Mouse (Mus musculus): ENCODE measurements at regions not wholly inside any gene's neighbourhood (a gene's known extent, or its start where the extent isn't known, plus 50 kb on each side); places are given as distances from the start of the nearest gene placed in this dataset.

GRCm38 (mm10) chr4:87369626-87370234 is 139.5 kb upstream of the Slc24a2 start:
- no peak overlapping the region for H3K4me3 ChIP-seq (ENCODE audit: insufficient read depth, low read length)
- H3K27ac ChIP-seq (ENCODE audit: insufficient read depth, low read length) = no peak overlapping the region
- TF ChIP-seq POLR2A (IDR thresholded peaks at IDR 0.05; ENCODE audit: low read depth, low read length) = no peak
- TF ChIP-seq CTCF (IDR thresholded peaks at IDR 0.05; ENCODE audit: borderline replicate concordance, insufficient read depth, low read length) = no peak
- no peaks in the 10 kb centered on the region for H3K4me1 ChIP-seq (ENCODE audit: control insufficient read depth, insufficient read depth, low read length)

GRCm38 (mm10) chr4:87368413-87369160 is 138.3 kb upstream of the Slc24a2 start:
- Histone ChIP-seq H3K4me3 (ENCODE audit: insufficient read depth, low read length) (peak overlapping the region; percentile 41), H3K4me1 (ENCODE audit: control insufficient read depth, insufficient read depth, low read length) (no peaks in the 10 kb centered on the region), H3K27ac (ENCODE audit: insufficient read depth, low read length) (peak overlapping the region; percentile 62)
- TF ChIP-seq CTCF (IDR thresholded peaks at IDR 0.05; ENCODE audit: borderline replicate concordance, insufficient read depth, low read length) (peak; percentile 34; the same call in 1 of the 2 replicates), POLR2A (IDR thresholded peaks at IDR 0.05; ENCODE audit: low read depth, low read length) (no peak; the same call in 1 of the 2 replicates)

GRCm38 (mm10) chr4:87367732-87368412 is 137.6 kb upstream of the Slc24a2 start:
- H3K4me1 ChIP-seq (ENCODE audit: control insufficient read depth, insufficient read depth, low read length) = no peaks in the 10 kb centered on the region
- TF ChIP-seq POLR2A (IDR thresholded peaks at IDR 0.05; ENCODE audit: low read depth, low read length) (no peak), CTCF (IDR thresholded peaks at IDR 0.05; ENCODE audit: borderline replicate concordance, insufficient read depth, low read length) (peak; percentile 68)
- peak overlapping the region; percentile 62 for H3K27ac ChIP-seq (ENCODE audit: insufficient read depth, low read length)
- peak overlapping the region; percentile 41 for H3K4me3 ChIP-seq (ENCODE audit: insufficient read depth, low read length)

- Histone ChIP-seq H3K4me1 (ENCODE audit: control insufficient read depth, insufficient read depth, low read length) (no peaks in the 10 kb centered on the region), H3K4me3 (ENCODE audit: insufficient read depth, low read length) (no peak overlapping the region), H3K27ac (ENCODE audit: insufficient read depth, low read length) (no peak overlapping the region)
- TF ChIP-seq POLR2A (IDR thresholded peaks at IDR 0.05; ENCODE audit: low read depth, low read length) (no peak), CTCF (IDR thresholded peaks at IDR 0.05; ENCODE audit: borderline replicate concordance, insufficient read depth, low read length) (no peak)
These were observed 131.9 kb upstream of the Slc24a2 start for GRCm38 (mm10) chr4:87362201-87362600.

GRCm38 (mm10) chr4:87359483-87359882 is 129.2 kb upstream of the Slc24a2 start:
- no peak for TF ChIP-seq POLR2A (IDR thresholded peaks at IDR 0.05; ENCODE audit: low read depth, low read length)
- no peak for TF ChIP-seq CTCF (IDR thresholded peaks at IDR 0.05; ENCODE audit: borderline replicate concordance, insufficient read depth, low read length)
- H3K4me1 ChIP-seq (ENCODE audit: control insufficient read depth, insufficient read depth, low read length) = no peaks in the 10 kb centered on the region
- no peak overlapping the region for H3K4me3 ChIP-seq (ENCODE audit: insufficient read depth, low read length)
- H3K27ac ChIP-seq (ENCODE audit: insufficient read depth, low read length) = no peak overlapping the region

- H3K27ac ChIP-seq (ENCODE audit: insufficient read depth, low read length) = no peak overlapping the region
- no peak overlapping the region for H3K4me3 ChIP-seq (ENCODE audit: insufficient read depth, low read length)
- H3K4me1 ChIP-seq (ENCODE audit: control insufficient read depth, insufficient read depth, low read length) = no peaks in the 10 kb centered on the region
- no peak for TF ChIP-seq CTCF (IDR thresholded peaks at IDR 0.05; ENCODE audit: borderline replicate concordance, insufficient read depth, low read length)
- no peak for TF ChIP-seq POLR2A (IDR thresholded peaks at IDR 0.05; ENCODE audit: low read depth, low read length)
These were observed 128.7 kb upstream of the Slc24a2 start for GRCm38 (mm10) chr4:87359004-87359403.

- H3K4me3 ChIP-seq (ENCODE audit: insufficient read depth, low read length) = no peak overlapping the region
- no peaks in the 10 kb centered on the region for H3K4me1 ChIP-seq (ENCODE audit: control insufficient read depth, insufficient read depth, low read length)
- no peak overlapping the region for H3K27ac ChIP-seq (ENCODE audit: insufficient read depth, low read length)
- TF ChIP-seq CTCF (IDR thresholded peaks at IDR 0.05; ENCODE audit: borderline replicate concordance, insufficient read depth, low read length) (no peak), POLR2A (IDR thresholded peaks at IDR 0.05; ENCODE audit: low read depth, low read length) (no peak)
These were observed 102.7 kb upstream of the Slc24a2 start for GRCm38 (mm10) chr4:87332968-87333367.

GRCm38 (mm10) chr4:87329136-87329535 is 98.9 kb upstream of the Slc24a2 start:
- no peaks in the 10 kb centered on the region for H3K4me1 ChIP-seq (ENCODE audit: control insufficient read depth, insufficient read depth, low read length)
- no peak overlapping the region for H3K27ac ChIP-seq (ENCODE audit: insufficient read depth, low read length)
- TF ChIP-seq CTCF (IDR thresholded peaks at IDR 0.05; ENCODE audit: borderline replicate concordance, insufficient read depth, low read length) (no peak), POLR2A (IDR thresholded peaks at IDR 0.05; ENCODE audit: low read depth, low read length) (no peak)
- no peak overlapping the region for H3K4me3 ChIP-seq (ENCODE audit: insufficient read depth, low read length)

GRCm38 (mm10) chr4:87321726-87322349 is 91.6 kb upstream of the Slc24a2 start:
- no peak overlapping the region for H3K4me3 ChIP-seq (ENCODE audit: insufficient read depth, low read length)
- H3K4me1 ChIP-seq (ENCODE audit: control insufficient read depth, insufficient read depth, low read length) = no peaks in the 10 kb centered on the region
- no peak overlapping the region for H3K27ac ChIP-seq (ENCODE audit: insufficient read depth, low read length)
- no peak for TF ChIP-seq POLR2A (IDR thresholded peaks at IDR 0.05; ENCODE audit: low read depth, low read length)
- no peak for TF ChIP-seq CTCF (IDR thresholded peaks at IDR 0.05; ENCODE audit: borderline replicate concordance, insufficient read depth, low read length)

Data from embryonic fibroblast, embryonic 13.5 days (primary cell).